Mouse (Mus musculus) myocyte (in vitro differentiated cells): ENCODE measurements around the gene Kif5c.

Experiments used
- MAX ChIP-seq: IDR thresholded peaks from one replicate; pipeline ENCODE4 v1.6.1; 2011; ENCODE audit warnings: low read depth, mild to moderate bottlenecking, control low read depth
- MYOD1 ChIP-seq, 3 experiments: IDR thresholded peaks; one replicate each; pipeline ENCODE4 v1.6.1; 2011; ENCODE audit warnings: control low read depth in 2 of 3, low read depth in 2 of 3, mild to moderate bottlenecking in 2 of 3, moderate library complexity in 1 of 3; ENCODE audit not compliant: insufficient read length in 2 of 3, control insufficient read depth in 1 of 3
- MYOG ChIP-seq, 3 experiments: IDR thresholded peaks; one replicate each; pipeline ENCODE4 v1.6.1; 2011; ENCODE audit warnings: control low read depth in 2 of 3, low read depth in 2 of 3, mild to moderate bottlenecking in 2 of 3; ENCODE audit not compliant: insufficient read length in 2 of 3, control insufficient read depth in 1 of 3, insufficient read depth in 1 of 3
- POLR2A ChIP-seq: IDR thresholded peaks from one replicate; pipeline ENCODE4 v1.6.1; 2011; ENCODE audit warnings: low read depth, mild to moderate bottlenecking, control low read depth, moderate library complexity; ENCODE audit not compliant: insufficient read length
- TCF12 ChIP-seq: IDR thresholded peaks from one replicate; pipeline ENCODE4 v1.6.1; 2011; ENCODE audit warnings: mild to moderate bottlenecking, control low read depth; ENCODE audit not compliant: poor library complexity, insufficient read depth, severe bottlenecking

DNA sequence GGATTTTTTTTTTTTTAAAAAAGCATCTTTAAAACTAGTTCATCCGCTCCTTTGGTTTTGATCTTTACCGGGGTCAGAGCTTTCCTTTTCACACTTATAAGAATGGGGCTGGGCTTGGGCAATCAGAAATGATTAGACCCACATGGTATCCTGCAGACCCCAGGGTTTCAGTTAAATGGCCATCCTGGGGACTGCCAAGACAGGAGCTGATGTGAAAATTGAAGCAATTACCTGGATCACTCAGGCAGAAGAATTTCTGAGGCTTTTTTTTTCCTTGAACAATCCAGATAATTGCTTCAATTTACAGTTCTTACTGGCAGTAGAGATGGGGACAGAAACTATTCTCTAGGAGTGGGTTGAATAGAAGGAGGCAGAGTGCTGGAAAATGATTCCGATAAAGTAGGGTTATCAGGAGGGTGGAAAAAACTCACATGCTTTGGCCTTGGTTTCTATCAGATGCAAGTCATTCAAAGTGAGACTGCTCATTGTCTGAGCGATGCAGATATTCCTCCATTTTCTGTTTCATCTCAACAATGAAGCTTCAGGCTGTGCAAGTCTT is 16.2 kb upstream of the Kif5c start:
- TF ChIP-seq POLR2A = no peak
- TF ChIP-seq MYOD1 (IDR thresholded peaks at IDR 0.05; ENCODE audit: control insufficient read depth in 1 of 3, insufficient read length in 2 of 3, low read depth in 2 of 3) = no peak
- TF ChIP-seq MAX = no peak
- no peak for TF ChIP-seq TCF12
- TF ChIP-seq MYOG (IDR thresholded peaks at IDR 0.05; ENCODE audit: control insufficient read depth in 1 of 3, insufficient read depth in 1 of 3, insufficient read length in 2 of 3, low read depth in 2 of 3) = no peak
